Mouse (Mus musculus) kidney, postnatal 4 days (tissue): ENCODE measurements at regions not wholly inside any gene's neighbourhood (a gene's known extent, or its start where the extent isn't known, plus 50 kb on each side); places are given as distances from the start of the nearest gene placed in this dataset.
A peak's percentile ranks its signal among the peaks of the same experiment; 100 is the strongest.

ENCODE experiments used
- DNase-seq, 2 experiments: peaks; one replicate each; pipeline ENCODE4 v3.0.0; 2021; ENCODE audit warnings: mixed read lengths in 2 of 2

DNA sequence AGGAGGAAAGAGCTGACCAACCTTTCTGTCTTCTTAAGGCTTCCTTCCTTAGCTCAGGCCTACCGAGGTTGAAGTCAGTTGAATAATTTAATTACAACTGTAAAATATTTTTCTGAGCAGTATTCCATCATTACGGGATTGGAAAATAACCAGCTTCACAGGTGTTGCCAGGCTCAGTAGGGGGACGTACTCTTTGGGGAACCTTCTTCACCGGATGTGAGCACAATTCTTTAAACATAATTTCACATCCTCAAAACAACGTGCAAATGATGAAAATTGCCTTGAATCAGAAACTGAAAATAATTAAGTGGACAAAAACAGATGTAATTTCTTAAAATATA lies 515.9 kb downstream of the Tns3 start:
- no peak for DNase-seq

GRCm38 (mm10) chr11:8147790-8148484 lies 516.4 kb downstream of the Tns3 start:
- no peak for DNase-seq

DNA sequence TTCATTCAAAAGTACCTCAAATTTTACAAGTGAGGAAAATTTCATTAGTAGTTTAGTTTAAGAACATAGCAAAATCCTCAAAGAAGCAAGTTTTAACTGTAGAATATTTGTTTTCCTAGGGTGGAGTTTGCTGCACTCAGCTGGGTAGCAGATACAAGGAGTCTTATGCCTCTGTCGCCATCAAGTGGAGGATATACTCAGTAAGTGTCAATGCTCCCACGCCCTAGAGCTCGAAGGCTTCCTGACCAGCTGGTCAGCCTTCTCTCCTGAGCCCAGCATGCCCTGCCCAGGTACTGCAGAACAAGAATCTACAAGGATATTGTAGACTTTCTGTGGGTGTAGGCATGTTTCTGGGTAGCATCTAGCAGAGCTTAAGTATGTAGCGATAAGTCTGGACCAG lies 527.0 kb downstream of the Tns3 start:
- peak; percentile 7 to 33 for DNase-seq

GRCm38 (mm10) chr11:8136666-8137065 lies 527.7 kb downstream of the Tns3 start:
- DNase-seq, result no peak

GRCm38 (mm10) chr11:8109286-8109685 lies 555.0 kb downstream of the Tns3 start:
- DNase-seq, result no peak

DNA sequence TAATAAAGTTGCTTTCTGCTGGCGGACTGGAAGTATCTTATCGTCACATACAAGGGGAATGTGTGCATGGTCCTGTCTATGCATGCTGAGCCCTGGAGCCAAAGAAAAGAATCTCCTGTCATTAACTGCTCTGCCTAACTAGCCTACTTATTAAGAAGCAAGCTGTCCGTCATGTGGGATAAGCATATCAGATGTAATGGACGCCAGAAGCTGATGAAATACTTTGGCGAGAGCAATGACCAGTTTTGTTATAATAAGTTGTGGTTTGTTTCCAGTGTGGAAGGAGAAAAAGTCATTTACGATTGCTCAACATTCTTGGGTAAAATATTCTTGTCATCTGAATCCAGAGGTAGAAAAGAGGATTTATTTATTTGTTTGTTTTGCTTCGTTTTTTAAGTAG lies 563.2 kb downstream of the Tns3 start:
- no peak for DNase-seq

DNA sequence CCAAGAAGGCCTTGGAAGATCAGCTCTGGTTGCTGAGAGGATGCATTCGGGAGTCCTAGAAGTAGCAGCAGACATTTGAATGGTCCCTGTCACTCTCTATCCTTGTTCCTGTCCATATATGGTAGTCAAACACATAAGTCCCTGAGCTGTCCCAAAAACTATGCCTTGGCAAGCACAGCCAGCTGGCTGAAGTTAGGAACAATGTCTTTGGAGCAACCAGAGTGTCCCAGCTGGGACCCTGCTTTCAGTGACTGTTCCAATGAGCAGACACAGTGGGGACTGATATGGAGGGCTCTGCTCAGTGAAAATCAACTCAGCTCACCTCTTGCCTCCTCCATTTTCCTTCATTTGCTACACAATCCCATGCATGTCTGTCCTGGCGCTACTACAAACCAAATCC lies 580.0 kb downstream of the Tns3 start:
- no peak for DNase-seq

GRCm38 (mm10) chr11:8082811-8083210 lies 581.5 kb downstream of the Tns3 start:
- DNase-seq, result no peak

GRCm38 (mm10) chr11:8073321-8073720 lies 591.0 kb downstream of the Tns3 start:
- no peak for DNase-seq

- DNase-seq, result peak; percentile 17 to 37
Measured at GRCm38 (mm10) chr11:8068873-8069272, 595.5 kb downstream of the Tns3 start.

GRCm38 (mm10) chr11:8067330-8067729 lies 597.0 kb downstream of the Tns3 start:
- DNase-seq, result no peak

- no peak for DNase-seq
Measured at GRCm38 (mm10) chr11:8065811-8066210, 598.5 kb downstream of the Tns3 start.

DNA sequence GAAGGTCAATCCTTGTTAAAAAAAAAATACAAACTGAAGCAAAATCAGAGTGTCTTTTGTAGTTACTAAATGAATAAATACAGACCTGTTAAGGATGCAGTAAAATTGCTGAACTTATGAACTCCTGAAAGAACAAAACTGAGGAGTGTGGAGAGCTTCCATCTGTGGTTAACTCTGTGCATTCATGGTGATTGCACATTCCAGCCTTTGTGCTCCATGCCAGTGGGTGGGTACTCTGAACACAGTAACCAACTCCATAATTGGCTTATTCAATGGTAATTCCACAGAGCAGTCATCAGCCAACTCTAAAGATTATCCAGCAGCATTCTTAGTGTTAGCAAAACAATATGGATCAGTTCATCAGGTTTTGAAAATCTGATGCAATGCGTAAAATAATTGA lies 599.2 kb downstream of the Tns3 start:
- no peak for DNase-seq

DNA sequence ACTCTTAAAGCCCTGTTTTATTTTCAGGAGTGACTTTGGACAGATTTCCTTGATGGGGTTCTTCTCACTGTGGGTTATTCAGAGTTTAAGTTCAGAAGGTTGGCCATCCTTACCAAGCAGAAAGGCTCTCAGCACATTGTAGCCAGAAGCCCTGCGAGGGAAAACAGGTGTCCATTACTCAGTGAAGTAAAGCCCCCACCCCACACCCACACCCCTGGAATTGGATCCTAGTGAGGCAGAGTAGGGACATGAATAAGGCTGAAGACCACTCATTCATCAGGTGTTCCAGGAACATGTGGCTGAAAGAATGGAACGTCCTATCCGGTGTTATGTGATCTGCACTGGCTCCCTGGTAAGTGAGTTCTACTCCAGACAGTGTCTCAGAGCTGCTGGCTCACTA lies 602.3 kb downstream of the Tns3 start:
- DNase-seq, result no peak

GRCm38 (mm10) chr11:8061573-8061972 lies 602.8 kb downstream of the Tns3 start:
- DNase-seq, result no peak

DNA sequence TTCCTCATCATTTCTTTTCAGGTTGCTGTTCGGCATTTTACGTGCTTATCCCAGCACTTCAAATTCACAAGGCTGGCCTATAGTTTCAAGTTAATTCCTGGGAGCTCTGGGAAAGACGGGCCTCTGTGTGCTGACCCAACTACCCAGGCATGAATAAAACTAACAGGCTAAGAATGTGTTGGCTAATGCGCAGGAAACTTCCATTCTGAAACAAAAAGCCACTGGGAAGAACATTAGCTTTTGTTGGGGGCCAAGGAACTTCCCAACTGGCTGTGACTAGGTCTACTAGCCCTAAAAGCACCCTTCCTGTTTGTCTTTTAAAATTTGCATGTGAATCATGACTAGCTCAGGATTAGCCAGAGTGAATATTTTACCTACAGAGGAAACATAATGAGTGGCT lies 612.8 kb downstream of the Tns3 start:
- no peak for DNase-seq

DNA sequence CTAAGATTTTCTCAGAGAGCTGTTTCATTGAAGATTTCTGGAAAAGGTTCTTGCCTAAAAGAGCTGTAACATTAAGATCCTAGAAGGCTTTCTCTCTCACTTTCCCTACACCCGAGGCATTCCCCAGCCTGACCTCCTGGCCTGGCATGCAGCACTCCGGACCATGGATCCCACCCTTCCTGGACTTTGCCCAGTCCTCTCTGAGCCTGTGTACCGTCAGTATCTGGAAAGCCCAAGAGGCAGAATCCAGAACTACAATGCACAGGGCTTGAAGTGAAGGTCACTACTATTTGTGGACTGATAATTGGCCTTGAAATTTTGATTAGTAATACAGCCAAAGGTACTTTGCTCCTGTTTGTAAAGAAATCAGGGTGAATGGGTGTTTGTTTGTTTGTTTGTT lies 619.2 kb downstream of the Tns3 start:
- no peak for DNase-seq

DNA sequence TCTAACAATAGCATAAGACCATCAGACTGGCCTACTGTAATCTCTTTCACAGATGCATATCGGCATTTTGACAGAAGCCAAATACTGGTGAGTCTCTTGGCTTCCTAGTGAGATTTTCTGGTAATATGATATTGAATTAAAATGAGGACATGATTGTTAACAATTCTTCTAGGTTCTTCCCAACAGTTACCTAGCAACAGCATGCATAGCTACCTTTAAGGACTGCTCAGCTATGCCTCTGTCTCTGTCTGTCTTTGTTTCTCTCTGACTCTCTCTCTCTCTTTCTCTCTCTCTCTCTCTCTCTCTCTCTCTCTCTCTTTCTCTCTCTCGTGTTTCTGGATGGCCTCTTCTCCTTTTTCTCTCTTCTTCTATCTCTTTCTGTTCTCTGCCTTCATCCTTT lies 634.2 kb downstream of the Tns3 start:
- no peak for DNase-seq

GRCm38 (mm10) chr11:8007801-8008200 lies 656.5 kb downstream of the Tns3 start:
- DNase-seq, result peak; percentile 1 to 4

GRCm38 (mm10) chr11:7981031-7981430 lies 683.3 kb downstream of the Tns3 start:
- no peak for DNase-seq

DNA sequence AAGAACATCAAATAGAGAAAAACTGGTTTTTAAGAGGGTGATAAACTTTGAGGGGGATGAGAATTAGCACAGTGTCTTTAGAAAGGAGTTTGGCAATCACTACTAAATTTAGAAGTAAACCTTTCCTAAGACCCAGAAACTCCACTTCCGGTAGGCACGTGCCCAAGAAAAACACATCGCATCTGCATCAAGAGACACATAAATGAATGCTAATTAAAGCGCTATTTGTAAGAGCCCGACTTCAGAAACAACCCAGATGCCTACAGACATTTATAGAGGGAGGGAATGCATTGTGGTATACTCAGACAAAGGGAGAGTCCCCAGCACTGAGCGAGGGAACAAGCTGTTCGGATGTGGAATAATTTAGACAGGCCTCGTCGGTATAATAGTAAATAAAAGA lies 688.5 kb downstream of the Tns3 start:
- DNase-seq, result peak; percentile 80 to 85

GRCm38 (mm10) chr11:7949931-7950330 lies 714.4 kb downstream of the Tns3 start:
- DNase-seq, result peak in 1 of 2 experiments; percentile 4

- DNase-seq, result no peak
Measured at GRCm38 (mm10) chr11:7949201-7949875, 715.0 kb downstream of the Tns3 start.

DNA sequence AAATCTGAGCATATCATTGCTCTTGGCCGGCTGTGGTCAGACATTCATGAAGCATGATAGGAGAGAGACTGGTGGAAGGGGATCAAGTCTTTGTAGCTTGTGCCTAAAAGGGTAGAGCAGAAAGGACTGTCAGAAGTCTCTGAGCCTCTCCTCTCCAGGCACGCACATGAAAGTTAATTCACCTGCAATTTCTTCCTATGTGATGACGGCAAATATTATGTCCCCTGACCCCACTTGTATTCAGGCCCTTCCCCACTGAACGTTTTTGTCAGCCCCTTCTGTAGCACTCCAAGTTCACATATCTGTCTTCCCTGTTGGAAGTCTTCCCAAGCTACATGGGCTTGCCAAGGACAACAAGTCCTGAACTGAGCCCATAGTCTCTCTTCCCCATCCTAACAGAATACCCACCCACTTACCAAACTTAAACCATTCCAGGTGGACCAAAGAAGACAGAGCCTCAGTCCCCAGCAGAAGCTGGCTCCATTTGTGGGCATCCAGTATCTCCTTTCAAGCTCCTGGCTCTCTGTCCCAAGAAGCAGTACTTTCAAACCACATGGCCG lies 719.3 kb downstream of the Tns3 start:
- DNase-seq, result peak in 1 of 2 experiments; percentile 5

DNA sequence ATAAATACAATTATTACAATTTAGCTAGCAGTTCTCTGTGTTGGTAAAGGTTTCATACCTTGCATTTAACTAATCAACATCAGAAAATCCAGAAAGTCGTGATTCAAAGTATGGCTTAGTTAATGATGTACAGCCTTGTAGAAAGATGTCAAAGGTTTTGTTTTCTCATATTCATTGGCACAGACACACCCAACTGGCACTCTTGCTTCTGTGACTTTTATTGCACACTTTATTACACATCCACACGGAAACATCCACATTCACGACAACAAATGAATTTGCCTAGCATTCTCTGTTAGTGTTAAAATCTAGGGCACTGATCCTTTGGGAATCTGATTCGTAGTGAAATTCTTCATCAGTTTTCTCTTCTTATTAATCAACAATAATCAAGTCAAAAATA lies 720.0 kb downstream of the Tns3 start:
- no peak for DNase-seq
